Comparison of ENCODE assay signal across 8 mouse cellular contexts in genomic region chr7:29293131-29294065, GRCm38 (mm10). TPM values are rescaled to one million over a fixed set of nuclear protein-coding genes. Genes with fewer than 3 reads are reported as not detected.
A peak's percentile ranks its signal among the peaks of the same experiment; 100 is the strongest.
DNase-seq lines count a peak whose midpoint lies in the region; ATAC-seq and TF ChIP-seq lines count a peak whose summit lies in the region.

No protein-coding gene starts in this region.

- DNase-seq in ovary, adult 18-20 months (ENCODE audit: low spot score): peak; percentile 66
- DNase-seq in ovary, postnatal 10 days (ENCODE audit: low spot score): no peak
- DNase-seq in forebrain, postnatal 0 days: no peak
- DNase-seq in lung, postnatal 14 days: peak; percentile 71
- no peak for DNase-seq in urinary bladder, postnatal 25 days (ENCODE audit: low spot score)
- no peak for DNase-seq in thymus, postnatal 25 days

- no peak for ATAC-seq in forebrain, postnatal 0 days
- ATAC-seq in intestine, embryonic 15.5 days: no peak
- ATAC-seq in erythroid progenitor cell, adult 5-6 weeks (replicated peaks; ENCODE audit: low FRiP score, poor library complexity, severe bottlenecking): no peak

- H3K9me3 ChIP-seq in forebrain, postnatal 0 days (ENCODE audit: low read length): no peaks in the 10 kb centered on the region
- H3K9me3 ChIP-seq in intestine, embryonic 15.5 days: no peaks in the 10 kb centered on the region

- WGBS in forebrain, postnatal 0 days: 41% methylated on average over 19 of the region's 19 CpGs
- WGBS in intestine, embryonic 15.5 days: 32% methylated on average over 19 of the region's 19 CpGs

- 0 out of 2 replicates have a peak, but pooled peaks cover 5% of the 10 kb centered on the region for H3K4me1 ChIP-seq in forebrain, postnatal 0 days (ENCODE audit: insufficient read depth)
- peaks cover 32% of the 10 kb centered on the region for H3K4me1 ChIP-seq in intestine, embryonic 15.5 days (replicated peaks)

- no peaks in the 10 kb centered on the region for H3K27me3 ChIP-seq in forebrain, postnatal 0 days (ENCODE audit: insufficient read depth, low read length)
- H3K27me3 ChIP-seq in intestine, embryonic 15.5 days (replicated peaks): no peaks in the 10 kb centered on the region

- no peak overlapping the region for H3K4me3 ChIP-seq in forebrain, postnatal 0 days (ENCODE audit: low read depth, low read length)
- H3K4me3 ChIP-seq in intestine, embryonic 15.5 days (replicated peaks): no peak overlapping the region

- no peaks in the 10 kb centered on the region for H3K36me3 ChIP-seq in forebrain, postnatal 0 days (ENCODE audit: insufficient read depth)
- no peaks in the 10 kb centered on the region for H3K36me3 ChIP-seq in intestine, embryonic 15.5 days

- no peak for TF ChIP-seq CTCF in forebrain, postnatal 0 days (IDR thresholded peaks at IDR 0.05; ENCODE audit: low read depth)

- 0 out of 2 replicates have a peak overlapping the region, but pooled peaks have one; percentile 9 for H3K27ac ChIP-seq in forebrain, postnatal 0 days (ENCODE audit: low read depth, low read length)
- peak overlapping the region; percentile 80 for H3K27ac ChIP-seq in intestine, embryonic 15.5 days

- H3K9ac ChIP-seq in forebrain, postnatal 0 days: no peak overlapping the region
- H3K9ac ChIP-seq in intestine, embryonic 15.5 days: peak overlapping the region; percentile 3; the same call in 1 of the 2 replicates

- no peak overlapping the region for H3K4me2 ChIP-seq in forebrain, postnatal 0 days (ENCODE audit: low read depth)
- peak overlapping the region; percentile 93 for H3K4me2 ChIP-seq in intestine, embryonic 15.5 days (replicated peaks)

RNA-seq across cellular contexts. Expression of gene Ppp1r14a, which starts 4.3 kb away (rescaled TPM):
- 1.5 and 2.0 TPM in 2 replicates for total RNA-seq in forebrain, postnatal 0 days (2014; rRNA removed)
- 2.3 and 2.8 TPM in 2 replicates for polyA plus RNA-seq in forebrain, postnatal 0 days (2015; fragmentation: Nextera tagmentation; extraction: Ambion mirVana)
- 44.3 and 50.7 TPM in 2 replicates for polyA plus RNA-seq in intestine, embryonic 15.5 days (2015; fragmentation: Nextera tagmentation; extraction: Ambion mirVana)
- not detected in 2 replicates for total RNA-seq in erythroid progenitor cell, adult 5-6 weeks (2015; ENCODE audit: low replicate concordance)
- total RNA-seq in erythroid progenitor cell, adult 5-6 weeks (2017; ENCODE audit: low replicate concordance): not detected in 2 replicates

RNA-seq across cellular contexts. Expression of gene Dpf1, which starts 10.4 kb away (rescaled TPM):
- 246 and 291 TPM in 2 replicates for total RNA-seq in forebrain, postnatal 0 days (2014; rRNA removed)
- polyA plus RNA-seq in forebrain, postnatal 0 days (2015; fragmentation: Nextera tagmentation; extraction: Ambion mirVana): 243 and 248 TPM in 2 replicates
- 6.7 and 6.8 TPM in 2 replicates for polyA plus RNA-seq in intestine, embryonic 15.5 days (2015; fragmentation: Nextera tagmentation; extraction: Ambion mirVana)
- total RNA-seq in erythroid progenitor cell, adult 5-6 weeks (2015; ENCODE audit: low replicate concordance): not detected in 2 replicates
- total RNA-seq in erythroid progenitor cell, adult 5-6 weeks (2017; ENCODE audit: low replicate concordance): not detected in 2 replicates

RNA-seq across cellular contexts. Expression of gene Spint2, which starts 11.7 kb away (rescaled TPM):
- 32.3 and 36.7 TPM in 2 replicates for total RNA-seq in forebrain, postnatal 0 days (2014; rRNA removed)
- polyA plus RNA-seq in forebrain, postnatal 0 days (2015; fragmentation: Nextera tagmentation; extraction: Ambion mirVana): 94.6 and 127 TPM in 2 replicates
- 633 and 716 TPM in 2 replicates for polyA plus RNA-seq in intestine, embryonic 15.5 days (2015; fragmentation: Nextera tagmentation; extraction: Ambion mirVana)
- total RNA-seq in erythroid progenitor cell, adult 5-6 weeks (2015; ENCODE audit: low replicate concordance): 4.2 and 7.9 TPM in 2 replicates
- 3.0 TPM in 1 of 2 replicates, not detected in the other for total RNA-seq in erythroid progenitor cell, adult 5-6 weeks (2017; ENCODE audit: low replicate concordance)

RNA-seq across cellular contexts. Expression of gene 2200002D01Rik, which starts 45.1 kb away (rescaled TPM):
- total RNA-seq in forebrain, postnatal 0 days (2014; rRNA removed): 0.23 TPM in 1 of 2 replicates, not detected in the other
- polyA plus RNA-seq in forebrain, postnatal 0 days (2015; fragmentation: Nextera tagmentation; extraction: Ambion mirVana): 0.67 and 0.82 TPM in 2 replicates
- polyA plus RNA-seq in intestine, embryonic 15.5 days (2015; fragmentation: Nextera tagmentation; extraction: Ambion mirVana): 178 and 182 TPM in 2 replicates
- total RNA-seq in erythroid progenitor cell, adult 5-6 weeks (2015; ENCODE audit: low replicate concordance): not detected in 2 replicates
- not detected in 2 replicates for total RNA-seq in erythroid progenitor cell, adult 5-6 weeks (2017; ENCODE audit: low replicate concordance)

RNA-seq across cellular contexts. Expression of gene Yif1b, which starts 55.3 kb away (rescaled TPM):
- 71.2 and 84.1 TPM in 2 replicates for total RNA-seq in forebrain, postnatal 0 days (2014; rRNA removed)
- polyA plus RNA-seq in forebrain, postnatal 0 days (2015; fragmentation: Nextera tagmentation; extraction: Ambion mirVana): 97.7 and 100 TPM in 2 replicates
- 77.7 and 86.6 TPM in 2 replicates for polyA plus RNA-seq in intestine, embryonic 15.5 days (2015; fragmentation: Nextera tagmentation; extraction: Ambion mirVana)
- total RNA-seq in erythroid progenitor cell, adult 5-6 weeks (2015; ENCODE audit: low replicate concordance): 8.0 and 14.8 TPM in 2 replicates
- 5.6 and 6.9 TPM in 2 replicates for total RNA-seq in erythroid progenitor cell, adult 5-6 weeks (2017; ENCODE audit: low replicate concordance)

Comparison
In these comparisons a context has a peak if more than half of its experiments do, and no peak if none do; other contexts are left out.
1. DNase-seq: peak in ovary, adult 18-20 months (single experiment) and lung, postnatal 14 days (single experiment); none in ovary, postnatal 10 days (single experiment), forebrain, postnatal 0 days (single experiment), urinary bladder, postnatal 25 days (single experiment) and thymus, postnatal 25 days (single experiment).
2. RNA of gene Dpf1, which starts 10.4 kb away (total RNA-seq): 246 to 291 TPM in forebrain, postnatal 0 days; not detected in erythroid progenitor cell, adult 5-6 weeks; every median in the first group is over 100 times any median in the second.